Mouse (Mus musculus) kidney, adult 9 months (tissue): ENCODE results near the gene Polr2h.

Experiments
- DNase-seq: peaks from one replicate; pipeline ENCODE4 v3.0.0; 2022

Gene Polr2h

GRCm38 (mm10) chr16:20723247-20723646 is 5.8 kb downstream of the Polr2h start:
- DNase-seq, result no peak

GRCm38 (mm10) chr16:20724338-20724748 is 6.9 kb downstream of the Polr2h start:
- peak; percentile 73 for DNase-seq

GRCm38 (mm10) chr16:20725321-20725720 is 7.9 kb downstream of the Polr2h start:
- no peak for DNase-seq

- no peak for DNase-seq
Measured at GRCm38 (mm10) chr16:20725750-20726149, 8.3 kb downstream of the Polr2h start.

- no peak for DNase-seq
Measured at GRCm38 (mm10) chr16:20726384-20726783, 8.9 kb downstream of the Polr2h start.

GRCm38 (mm10) chr16:20730293-20730711 is 12.8 kb downstream of the Polr2h start:
- peak; percentile 86 for DNase-seq

- no peak for DNase-seq
Measured at GRCm38 (mm10) chr16:20731688-20732087, 14.2 kb downstream of the Polr2h start.

GRCm38 (mm10) chr16:20732251-20732924 is 14.9 kb downstream of the Polr2h start:
- no peak for DNase-seq

GRCm38 (mm10) chr16:20732925-20733730 is 15.7 kb downstream of the Polr2h start, which contains the start of gene Chrd:
Gene Chrd, plus strand, starts transcription at chr16:20733127.
- DNase-seq, result peak; percentile 45

GRCm38 (mm10) chr16:20733731-20734730 is 16.6 kb downstream of the Polr2h start, which contains the start of gene Thpo:
Gene Thpo, minus strand, starts transcription at chr16:20734511.
- DNase-seq, result no peak

GRCm38 (mm10) chr16:20735651-20736050 is 18.2 kb downstream of the Polr2h start:
- no peak for DNase-seq

- DNase-seq, result no peak
Measured at GRCm38 (mm10) chr16:20736168-20736567, 18.7 kb downstream of the Polr2h start.

- no peak for DNase-seq
Measured at GRCm38 (mm10) chr16:20736823-20737222, 19.4 kb downstream of the Polr2h start.

GRCm38 (mm10) chr16:20739845-20740244 is 22.4 kb downstream of the Polr2h start:
- DNase-seq, result no peak

- DNase-seq, result peak; percentile 15
Measured at GRCm38 (mm10) chr16:20746641-20747040, 29.2 kb downstream of the Polr2h start.

GRCm38 (mm10) chr16:20750518-20750917 is 33.1 kb downstream of the Polr2h start:
- DNase-seq, result no peak

GRCm38 (mm10) chr16:20756052-20756451 is 38.6 kb downstream of the Polr2h start:
- DNase-seq, result no peak

GRCm38 (mm10) chr16:20757385-20757784 is 39.9 kb downstream of the Polr2h start:
- no peak for DNase-seq

- peak; percentile 60 for DNase-seq
Measured at GRCm38 (mm10) chr16:20761681-20762080, 44.2 kb downstream of the Polr2h start.

GRCm38 (mm10) chr16:20765244-20765643 is 47.8 kb downstream of the Polr2h start:
- peak; percentile 49 for DNase-seq
